Mouse (Mus musculus) MEL (cell line): ENCODE measurements around the gene Cfap77. TPM values are rescaled to one million over a fixed set of nuclear protein-coding genes. Genes with fewer than 3 reads are reported as not detected.

Experiments used
- DNase-seq: peaks from one replicate; pipeline ENCODE4 v3.0.0; 2011; ENCODE audit warnings: low read depth, low spot score
- H3K27ac ChIP-seq: 2 replicates; pipeline ENCODE4 v1.5.1; 2012; ENCODE audit warnings: low read depth, mild to moderate bottlenecking, control low read depth, low read length, moderate library complexity; ENCODE audit not compliant: control insufficient read depth
- H3K27me3 ChIP-seq, 2 experiments: fragments of 150-350 bp in 1 of 2; sonication (generic) in 1 of 2; 2 replicates each; pipeline ENCODE4 v1.6.1; 2012; ENCODE audit warnings: low read length in 2 of 2, mild to moderate bottlenecking in 2 of 2, improper control_type of control experiment in 1 of 2, moderate library complexity in 1 of 2; ENCODE audit not compliant: insufficient read depth in 2 of 2, control insufficient read depth in 1 of 2
- H3K36me3 ChIP-seq, 2 experiments: 2 replicates each; pipeline ENCODE4 v1.6.1; 2012 to 2014; ENCODE audit warnings: low read length in 2 of 2, improper control_type of control experiment in 1 of 2, inconsistent platforms in 1 of 2, mild to moderate bottlenecking in 1 of 2; ENCODE audit not compliant: insufficient read depth in 2 of 2, control insufficient read depth in 1 of 2
- H3K4me1 ChIP-seq, 2 experiments: fragments of 150-350 bp in 1 of 2; sonication (generic) in 1 of 2; 2 replicates each; pipeline ENCODE4 v1.6.1; 2012; ENCODE audit warnings: low read length in 2 of 2, improper control_type of control experiment in 1 of 2, mild to moderate bottlenecking in 1 of 2; ENCODE audit not compliant: insufficient read depth in 2 of 2, control insufficient read depth in 1 of 2
- H3K4me3 ChIP-seq, 2 experiments: fragments of 150-350 bp in 1 of 2; sonication (generic) in 1 of 2; 2 replicates each; pipeline ENCODE4 v1.5.1; 2012; ENCODE audit warnings: low read depth in 2 of 2, low read length in 2 of 2, mild to moderate bottlenecking in 2 of 2, moderate library complexity in 2 of 2, control low read depth in 1 of 2, improper control_type of control experiment in 1 of 2; ENCODE audit not compliant: control insufficient read depth in 1 of 2, insufficient read depth in 1 of 2
- H3K79me2 ChIP-seq: 2 replicates; pipeline ENCODE4 v1.6.1; 2012; ENCODE audit warnings: mild to moderate bottlenecking, low read length, moderate library complexity; ENCODE audit not compliant: control insufficient read depth, poor library complexity, insufficient read depth
- H3K9ac ChIP-seq: 2 replicates; pipeline ENCODE4 v1.6.1; 2012; ENCODE audit warnings: low read depth, mild to moderate bottlenecking, control low read depth, low read length, moderate library complexity; ENCODE audit not compliant: control insufficient read depth, poor library complexity, severe bottlenecking
- H3K9me3 ChIP-seq: fragments of 150-350 bp; sonication (generic); replicated peaks from 2 replicates; pipeline ENCODE4 v1.6.1; 2012; ENCODE audit warnings: mild to moderate bottlenecking, low read length, improper control_type of control experiment, moderate library complexity; ENCODE audit not compliant: insufficient read depth
- BHLHE40 ChIP-seq: IDR thresholded peaks from 2 replicates; pipeline ENCODE4 v1.6.1; 2012; ENCODE audit warnings: low read depth, mild to moderate bottlenecking, inconsistent platforms, low read length, improper control_type of control experiment, borderline replicate concordance
- CTCF ChIP-seq, 3 experiments: IDR thresholded peaks in 2 of 3; conservative IDR thresholded peaks in 1 of 3; 2 replicates each; pipeline ENCODE4 v1.5.1; 2011 to 2012; ENCODE audit warnings: low read length in 3 of 3, low read depth in 2 of 3, mild to moderate bottlenecking in 2 of 3, improper control_type of control experiment in 1 of 3, inconsistent platforms in 1 of 3, mixed read lengths in 1 of 3, moderate library complexity in 1 of 3; ENCODE audit not compliant: control insufficient read depth in 1 of 3, insufficient read depth in 1 of 3, poor library complexity in 1 of 3, severe bottlenecking in 1 of 3
- ELF1 ChIP-seq: IDR thresholded peaks from 2 replicates; pipeline ENCODE4 v1.6.1; 2014; ENCODE audit warnings: low read depth, mild to moderate bottlenecking, inconsistent platforms, low read length, improper control_type of control experiment, moderate library complexity
- ETS1 ChIP-seq: IDR thresholded peaks from 2 replicates; pipeline ENCODE4 v1.6.1; 2012; ENCODE audit warnings: low read depth, mild to moderate bottlenecking, inconsistent platforms, low read length, improper control_type of control experiment, moderate library complexity
- GATA1 ChIP-seq: IDR thresholded peaks from 2 replicates; pipeline ENCODE4 v1.6.1; 2011; ENCODE audit warnings: low read depth, low read length, improper control_type of control experiment
- HCFC1 ChIP-seq: IDR thresholded peaks from 2 replicates; pipeline ENCODE4 v1.6.1; 2012; ENCODE audit warnings: low read depth, mild to moderate bottlenecking, inconsistent platforms, low read length, improper control_type of control experiment, moderate library complexity
- MAZ ChIP-seq: IDR thresholded peaks from 2 replicates; pipeline ENCODE4 v1.6.1; 2012; ENCODE audit warnings: low read depth, mild to moderate bottlenecking, inconsistent platforms, low read length, improper control_type of control experiment
- MYB ChIP-seq: IDR thresholded peaks from 2 replicates; pipeline ENCODE4 v1.6.1; 2011; ENCODE audit warnings: mild to moderate bottlenecking, low read depth, low read length, improper control_type of control experiment
- NELFE ChIP-seq: IDR thresholded peaks from 2 replicates; pipeline ENCODE4 v1.6.1; 2011; ENCODE audit warnings: low read depth, low read length, improper control_type of control experiment
- POLR2A ChIP-seq, 2 experiments: IDR thresholded peaks; 2 replicates each; pipeline ENCODE4 v1.6.1; 2011 to 2012; ENCODE audit warnings: low read length in 2 of 2, mild to moderate bottlenecking in 2 of 2, control low read depth in 1 of 2, improper control_type of control experiment in 1 of 2, low read depth in 1 of 2, moderate library complexity in 1 of 2; ENCODE audit not compliant: control insufficient read depth in 1 of 2, insufficient read depth in 1 of 2, poor library complexity in 1 of 2
- RAD21 ChIP-seq: IDR thresholded peaks from 2 replicates; pipeline ENCODE4 v1.6.1; 2011; ENCODE audit warnings: mild to moderate bottlenecking, low read depth, low read length, improper control_type of control experiment
- SMC3 ChIP-seq: IDR thresholded peaks from 2 replicates; pipeline ENCODE4 v1.6.1; 2011; ENCODE audit warnings: low read depth, low read length, improper control_type of control experiment
- TBP ChIP-seq: IDR thresholded peaks from 2 replicates; pipeline ENCODE4 v1.8.0; 2011; ENCODE audit warnings: low read depth, low read length, improper control_type of control experiment
- UBTF ChIP-seq: IDR thresholded peaks from 2 replicates; pipeline ENCODE4 v1.6.1; 2012; ENCODE audit warnings: low read depth, mild to moderate bottlenecking, inconsistent platforms, low read length, improper control_type of control experiment, moderate library complexity, borderline replicate concordance; ENCODE audit not compliant: insufficient read depth
- polyA plus RNA-seq, 2 experiments: library from polyadenylated mRNA; stranded (reverse) in 1 of 2; unstranded in 1 of 2; fragments of >175 nt in 1 of 2; fragments of >200 nt in 1 of 2; gene quantifications; 2 replicates each; pipeline versions ENCODE4 v1.2.1 to v1.2.4; 2012; ENCODE audit warnings: low replicate concordance in 2 of 2, low read depth in 1 of 2; ENCODE audit not compliant: insufficient read length in 2 of 2, insufficient read depth in 1 of 2, missing spikeins in 1 of 2
- total RNA-seq: library from RNA; depleted of rRNA; stranded (reverse); fragments of 300-350 nt; gene quantifications from 2 replicates; pipeline ENCODE4 v1.2.3, GENCODE M21; 2012

Cfap77 gene
- total and polyA plus RNA-seq, 3 experiments, result 1.1 to 2.4 TPM; not detected in 1

DNA sequence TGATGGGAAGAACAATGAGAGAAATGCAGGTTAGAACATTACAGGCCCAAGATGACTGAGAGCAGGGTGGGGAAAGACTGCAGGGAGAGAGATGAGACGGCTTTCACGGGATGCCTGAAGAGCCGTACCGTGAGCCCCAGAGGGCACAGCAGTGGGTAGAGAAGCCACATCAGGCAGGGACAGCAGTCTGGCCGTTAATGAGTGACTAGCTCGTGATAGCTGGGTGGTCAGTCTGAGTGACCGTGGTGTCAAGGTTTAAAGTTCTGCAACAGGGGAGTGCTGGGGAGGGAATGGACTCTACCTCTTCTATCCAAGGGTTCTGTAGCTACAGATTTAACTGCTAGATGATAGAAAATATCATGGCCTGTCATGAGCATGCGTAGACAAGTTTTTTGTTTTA is 19.2 kb downstream of the Cfap77 start:
- Histone ChIP-seq H3K79me2 (no peaks in the 10 kb centered on the region), H3K27ac (no peak overlapping the region)
- TF ChIP-seq CTCF (IDR thresholded peaks at IDR 0.05 in 2 of 3, conservative IDR thresholded peaks at IDR 0.05 in 1 of 3; ENCODE audit: control insufficient read depth in 1 of 3, insufficient read depth in 1 of 3, low read depth in 2 of 3, low read length in 3 of 3, poor library complexity in 1 of 3, severe bottlenecking in 1 of 3) (no peak), MAZ (no peak), ETS1 (no peak), RAD21 (no peak), GATA1 (no peak), TBP (no peak)
- TF ChIP-seq, all 39 proteins: peak for 0
- Histone ChIP-seq H3K4me3 (no peak overlapping the region), H3K9me3 (no peaks in the 10 kb centered on the region), H3K4me1 (no peaks in the 10 kb centered on the region), H3K36me3 (no peaks in the 10 kb centered on the region), H3K9ac (no peak overlapping the region), H3K27me3 (no peaks in the 10 kb centered on the region; a peak in 2 of 4 replicates)
- DNase-seq, result no peak

DNA sequence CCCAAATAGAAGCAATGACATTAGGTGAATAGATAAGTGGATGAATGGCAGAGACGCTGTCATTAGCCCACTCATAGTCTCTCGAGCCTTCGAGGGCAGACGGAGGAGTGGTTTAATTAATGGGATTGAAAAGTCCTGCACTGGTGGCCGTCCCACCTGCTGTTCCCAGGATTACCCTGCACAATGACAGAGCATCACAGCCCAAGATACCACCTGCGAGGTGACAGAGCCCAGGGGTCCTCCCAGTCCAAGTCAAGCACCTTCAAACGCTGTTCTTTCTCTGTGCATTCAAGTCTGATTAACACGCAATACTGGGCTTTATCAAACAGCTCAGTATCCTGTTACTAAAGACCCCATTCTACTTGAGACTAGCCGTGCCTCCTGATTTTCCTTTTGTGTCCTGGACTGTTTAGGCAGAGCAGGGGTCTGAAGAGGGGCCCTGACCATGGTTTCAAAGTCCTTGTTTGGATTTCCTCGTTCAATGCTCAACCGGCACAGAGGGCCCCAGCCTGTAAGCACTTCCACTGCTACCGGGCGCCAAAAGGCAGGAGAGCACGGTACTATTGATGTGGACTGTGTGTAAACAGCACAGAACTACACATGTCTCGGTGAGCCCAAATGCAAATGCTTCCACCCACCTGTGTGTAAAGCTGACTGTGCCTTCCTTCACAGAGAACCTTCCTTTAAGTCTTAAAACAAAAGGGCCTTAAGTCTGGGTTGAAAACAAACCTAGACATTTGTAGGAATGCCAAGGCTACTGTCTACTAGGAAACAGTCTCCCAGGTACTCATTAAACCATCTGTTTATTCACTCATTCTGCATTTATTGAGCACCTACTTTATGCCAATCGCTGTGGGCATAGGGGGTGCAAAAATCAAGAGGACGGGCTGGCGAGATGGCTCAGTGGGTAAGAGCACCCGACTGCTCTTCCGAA is 20.1 kb downstream of the Cfap77 start:
- DNase-seq, result no peak
- Histone ChIP-seq H3K4me3 (no peak overlapping the region), H3K9ac (no peak overlapping the region), H3K4me1 (0 out of 4 replicates have a peak, but pooled peaks cover 0 to 2% of the 10 kb centered on the region in 2 experiments), H3K9me3 (no peaks in the 10 kb centered on the region), H3K27me3 (no peaks in the 10 kb centered on the region; a peak in 2 of 4 replicates), H3K27ac (no peak overlapping the region), H3K36me3 (no peaks in the 10 kb centered on the region), H3K79me2 (no peaks in the 10 kb centered on the region)
- TF ChIP-seq RAD21 (no peak), MYB (no peak), NELFE (no peak), GATA1 (no peak), HCFC1 (no peak), SMC3 (no peak), UBTF (no peak)

- Histone ChIP-seq H3K27ac (no peak overlapping the region), H3K79me2 (no peaks in the 10 kb centered on the region), H3K27me3 (no peaks in the 10 kb centered on the region), H3K9me3 (no peaks in the 10 kb centered on the region), H3K4me1 (0 out of 4 replicates have a peak, but pooled peaks cover 0 to 2% of the 10 kb centered on the region in 2 experiments), H3K9ac (no peak overlapping the region), H3K36me3 (no peaks in the 10 kb centered on the region), H3K4me3 (no peak overlapping the region)
- no peak for DNase-seq
- TF ChIP-seq POLR2A (IDR thresholded peaks at IDR 0.05; ENCODE audit: control insufficient read depth in 1 of 2, insufficient read depth in 1 of 2, low read depth in 1 of 2, low read length in 2 of 2, poor library complexity in 1 of 2), result no peak
- no peak for TF ChIP-seq BHLHE40
- no peak for TF ChIP-seq MYB
- TF ChIP-seq ELF1, result no peak
Measured at GRCm38 (mm10) chr2:29031951-29032350, 22.9 kb downstream of the Cfap77 start.
